Mouse (Mus musculus): ENCODE results near the gene Rpl27.
"Not testable (repeated sequence)": the region's sequence is repeated elsewhere in the genome, so short reads cannot be mapped to it uniquely, and the experiment has no call there.

Rpl27 gene

DNA sequence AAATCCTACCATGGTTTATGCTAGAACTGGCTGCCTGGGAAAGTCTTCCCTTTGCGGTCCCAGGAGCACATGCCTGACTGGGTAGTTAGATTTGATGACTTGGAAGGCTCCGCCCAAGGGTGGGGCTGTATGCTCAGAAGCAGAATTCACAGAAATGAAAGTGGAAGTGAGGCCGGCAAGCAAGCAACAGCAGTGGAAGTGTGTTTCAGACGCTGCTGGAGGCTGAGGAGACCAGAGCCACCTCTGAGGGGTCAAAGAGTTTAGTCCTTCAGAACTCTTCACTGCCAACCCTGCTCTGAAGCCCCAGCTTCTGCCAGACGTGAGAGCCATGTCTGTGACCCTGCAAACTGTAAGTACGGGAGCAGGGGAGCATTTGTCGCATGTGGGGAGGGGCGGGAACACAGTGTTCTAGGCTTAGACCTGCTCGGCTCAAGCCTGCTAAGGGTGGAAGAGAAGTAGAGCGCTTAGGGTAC is 6.2 kb downstream of the Rpl27 start, which contains the start of gene Ifi35:
Ifi35 (plus strand) TSS at position 134 of the 473 bp plus-strand sequence.
- peak; percentile 97 for DNase-seq

DNA sequence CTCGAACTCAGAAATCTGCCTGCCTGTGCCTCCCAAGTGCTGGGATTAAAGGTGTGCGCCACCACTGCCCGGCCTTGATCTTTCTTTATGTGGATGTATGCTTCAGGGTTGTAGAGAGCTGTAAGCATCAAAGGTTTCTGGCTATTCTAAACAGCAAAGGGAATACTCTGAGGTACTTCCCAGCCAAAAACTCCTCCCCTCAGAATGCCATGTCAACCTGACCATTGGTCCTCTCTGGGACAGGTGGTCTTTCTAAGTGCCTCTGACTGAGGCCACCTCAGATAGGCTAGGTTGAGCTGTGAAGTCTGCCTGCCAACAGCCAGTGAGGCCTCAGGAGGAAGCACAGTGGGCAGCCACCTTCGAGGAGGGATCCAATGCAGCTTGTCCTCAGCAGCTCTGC is 6.8 kb downstream of the Rpl27 start:
- DNase-seq: peak; percentile 21

DNA sequence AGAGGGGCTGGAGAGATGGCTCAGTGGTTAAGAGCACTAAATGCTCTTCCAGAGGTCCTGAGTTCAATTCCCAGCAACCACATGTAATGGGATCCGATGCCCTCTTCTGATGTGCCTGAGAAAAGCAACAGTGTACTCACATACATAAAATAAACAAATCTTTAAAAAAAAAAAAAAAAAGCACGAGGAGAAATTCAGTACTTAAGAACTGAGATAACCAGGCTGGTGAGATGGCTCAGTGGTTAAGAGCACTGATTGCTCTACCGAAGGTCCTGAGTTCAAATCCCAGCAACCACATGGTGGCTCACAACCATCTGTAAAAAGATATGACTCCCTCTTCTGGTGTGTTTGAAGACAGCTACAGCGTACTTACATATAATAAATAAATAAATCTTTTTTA is 7.5 kb downstream of the Rpl27 start:
- not testable (repeated sequence) for DNase-seq

DNA sequence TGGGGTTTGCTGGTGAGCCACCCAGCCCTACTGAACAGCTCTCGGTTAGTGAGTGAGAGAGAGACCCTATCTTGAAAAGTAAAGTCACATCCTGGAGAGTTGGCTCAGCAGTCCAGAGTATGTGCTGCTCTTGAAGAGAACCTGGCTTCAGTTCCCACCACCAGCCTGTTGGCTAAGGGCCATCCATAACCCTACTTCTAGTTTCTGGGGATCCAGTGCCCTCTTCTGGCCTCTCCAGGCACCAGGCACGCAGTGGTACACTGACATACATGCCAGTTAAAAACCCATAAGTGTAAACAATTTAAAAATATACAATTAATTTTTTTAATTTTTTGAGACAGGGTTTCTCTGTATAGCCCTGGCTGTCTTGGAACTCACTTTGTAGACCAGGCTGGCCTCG is 8.3 kb downstream of the Rpl27 start:
- peak; percentile 54 for DNase-seq

DNA sequence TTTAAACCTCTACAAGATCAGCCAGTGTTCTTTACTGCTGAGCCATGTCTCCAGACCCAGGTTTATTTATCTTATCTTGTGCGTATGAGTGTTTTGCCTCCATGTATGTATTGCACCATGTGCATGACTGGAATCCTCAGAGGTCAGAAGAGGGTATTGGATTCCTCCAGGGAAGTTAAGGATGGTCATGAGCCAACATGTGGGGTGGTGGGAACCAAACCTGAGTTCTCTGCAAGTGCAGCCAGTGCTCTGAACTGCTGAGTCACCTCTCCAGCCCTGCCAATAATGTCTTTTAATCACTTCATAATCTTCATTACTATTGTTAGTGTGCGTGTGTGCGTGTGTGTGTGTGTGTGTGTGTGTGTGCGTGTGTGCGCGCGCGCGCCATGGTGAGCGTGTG is 9.4 kb downstream of the Rpl27 start:
- no peak for DNase-seq

DNA sequence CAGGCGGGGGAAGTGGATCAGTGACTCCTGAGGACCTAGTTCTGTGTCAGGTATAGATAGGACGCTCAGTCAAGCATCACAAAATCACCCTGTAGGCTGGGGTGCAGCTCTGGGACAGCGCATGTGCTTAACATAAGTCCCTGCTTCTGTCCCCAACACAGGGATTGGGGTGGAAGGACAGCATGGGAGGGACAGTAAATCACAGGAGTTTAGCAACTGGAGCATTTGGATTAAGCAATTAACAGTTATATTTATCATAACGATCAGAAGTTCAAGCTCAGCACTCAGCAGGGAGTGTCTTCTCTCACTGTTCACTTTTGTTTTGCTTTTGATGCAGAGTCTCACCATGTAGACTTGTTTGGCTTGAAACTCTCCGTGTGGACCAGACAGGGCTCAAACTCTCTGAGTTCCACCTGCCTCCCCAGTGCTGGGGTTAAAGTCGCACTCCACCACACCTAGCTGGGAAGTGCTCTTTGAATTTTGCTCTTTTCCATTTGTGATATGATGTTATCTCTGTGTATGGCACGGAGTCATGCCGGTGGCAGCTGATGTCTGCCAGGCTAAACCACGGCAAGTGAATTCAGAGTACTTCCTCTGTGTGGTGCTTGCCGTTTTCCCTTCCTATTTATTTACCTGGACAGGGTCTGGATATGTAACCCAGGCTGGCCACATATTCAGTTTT is 10.1 kb downstream of the Rpl27 start:
- DNase-seq: no peak

DNA sequence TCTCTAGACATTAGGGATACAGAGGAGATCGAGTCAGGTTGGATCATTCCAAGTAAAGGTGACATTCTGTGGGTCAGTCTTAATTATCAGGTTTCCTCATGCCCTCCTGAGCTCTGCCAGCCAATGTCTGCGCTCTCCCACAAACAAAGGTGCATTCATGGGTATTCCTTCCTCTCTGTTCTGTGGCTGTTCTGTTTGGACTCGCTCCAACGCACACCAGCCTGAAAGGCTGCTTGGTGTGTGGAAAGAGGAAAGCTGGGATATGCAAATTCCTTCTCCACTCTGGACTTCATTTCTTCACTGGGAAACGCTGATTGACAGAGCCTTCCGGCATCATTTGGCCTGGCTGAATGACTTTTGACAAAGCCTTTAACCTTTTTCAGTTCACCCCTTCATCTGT is 12.6 kb downstream of the Rpl27 start:
- no peak for DNase-seq

DNA sequence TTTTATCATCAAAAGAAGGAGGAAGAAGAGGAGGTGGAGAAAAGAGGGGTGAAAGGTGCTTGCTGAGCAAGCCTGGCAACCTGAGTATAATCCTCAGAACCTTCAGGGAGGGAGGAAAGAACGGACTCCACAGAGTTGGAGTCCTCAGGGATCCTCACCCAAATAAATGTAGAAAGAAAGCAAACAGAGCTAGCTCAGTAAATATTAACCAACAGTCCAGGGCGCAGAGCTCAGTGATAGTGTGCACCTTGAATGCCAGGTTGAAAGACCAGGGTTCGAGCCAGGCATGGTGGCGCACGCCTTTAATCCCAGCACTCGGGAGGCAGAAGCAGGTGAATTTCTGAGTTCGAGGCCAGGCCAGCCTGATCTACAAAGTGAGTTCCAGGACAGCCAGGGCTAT is 13.5 kb downstream of the Rpl27 start:
- no peak for DNase-seq

DNA sequence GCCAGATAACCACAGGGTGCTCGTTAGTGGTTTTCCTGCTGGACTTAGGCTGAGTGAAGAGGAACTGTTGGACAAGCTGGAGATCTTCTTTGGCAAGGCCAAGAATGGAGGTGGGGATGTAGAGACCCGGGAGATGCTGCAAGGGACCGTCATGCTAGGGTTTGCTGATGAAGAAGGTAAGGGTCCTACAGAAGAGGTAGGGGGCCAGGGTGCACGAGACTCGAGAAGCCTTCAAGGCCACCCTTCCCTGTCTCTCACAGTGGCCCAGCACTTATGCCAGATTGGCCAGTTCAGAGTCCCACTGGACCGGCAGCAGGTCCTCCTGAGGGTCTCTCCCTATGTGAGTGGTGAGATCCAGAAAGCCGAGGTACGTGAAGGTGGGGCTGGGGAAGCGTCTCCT is 15.5 kb downstream of the Rpl27 start:
- DNase-seq: no peak

DNA sequence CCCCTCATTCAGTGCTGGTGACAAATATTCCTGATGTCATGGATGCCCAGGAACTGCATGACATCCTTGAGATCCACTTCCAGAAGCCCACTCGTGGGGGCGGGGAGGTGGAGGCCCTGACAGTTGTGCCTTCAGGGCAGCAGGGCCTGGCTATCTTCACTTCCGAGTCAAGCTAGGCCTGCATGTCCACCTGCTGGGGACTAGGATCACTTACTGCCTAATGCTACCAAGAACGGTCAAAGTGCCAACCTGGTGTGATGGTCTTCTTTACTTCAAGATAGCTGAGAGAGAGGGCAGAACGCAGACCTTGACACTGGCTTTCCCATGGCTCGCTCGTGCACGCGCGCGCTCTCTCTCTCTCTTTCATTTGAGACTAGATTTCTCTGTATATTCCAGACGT is 16.1 kb downstream of the Rpl27 start:
- DNase-seq: no peak

DNA sequence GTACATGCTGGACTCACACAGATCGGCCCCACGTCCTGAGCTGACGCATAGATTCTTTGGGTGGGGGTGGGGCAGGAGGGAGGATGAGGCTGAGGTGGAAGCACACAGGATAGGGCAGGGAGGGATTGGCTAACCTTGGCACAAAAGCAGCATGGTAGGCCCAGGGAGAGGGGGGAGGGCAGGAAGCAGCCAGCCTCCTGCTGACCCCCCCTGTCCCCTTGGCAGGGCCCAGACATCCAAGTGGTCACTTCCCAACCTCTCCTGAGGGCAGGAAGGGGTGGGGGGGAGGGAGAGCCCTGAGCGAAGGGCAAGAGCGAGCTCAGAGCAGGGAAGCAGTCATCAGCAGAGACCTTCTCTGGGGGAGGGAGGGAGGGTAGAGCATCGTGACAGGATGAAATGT is 17.6 kb downstream of the Rpl27 start:
- DNase-seq: peak; percentile 74

DNA sequence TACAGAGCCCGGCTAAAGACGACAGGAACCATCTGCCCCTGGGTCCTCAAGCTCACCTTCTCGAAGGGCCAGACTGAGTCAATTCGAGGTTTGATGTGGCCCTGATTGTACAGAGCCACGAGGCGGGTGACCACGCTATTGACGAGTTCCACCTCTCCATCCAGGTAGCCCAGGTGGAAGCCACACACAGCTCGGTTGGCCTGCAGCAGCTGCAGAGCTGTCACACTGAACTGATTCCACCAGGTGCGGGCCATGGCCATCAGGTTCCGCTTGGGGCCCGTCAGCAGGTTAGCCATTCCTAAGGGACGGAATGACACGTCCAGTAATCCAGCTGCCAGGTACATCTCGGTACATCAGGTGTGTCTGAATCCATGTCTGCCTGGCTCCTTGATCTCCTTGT is 18.2 kb downstream of the Rpl27 start:
- no peak for DNase-seq

DNA sequence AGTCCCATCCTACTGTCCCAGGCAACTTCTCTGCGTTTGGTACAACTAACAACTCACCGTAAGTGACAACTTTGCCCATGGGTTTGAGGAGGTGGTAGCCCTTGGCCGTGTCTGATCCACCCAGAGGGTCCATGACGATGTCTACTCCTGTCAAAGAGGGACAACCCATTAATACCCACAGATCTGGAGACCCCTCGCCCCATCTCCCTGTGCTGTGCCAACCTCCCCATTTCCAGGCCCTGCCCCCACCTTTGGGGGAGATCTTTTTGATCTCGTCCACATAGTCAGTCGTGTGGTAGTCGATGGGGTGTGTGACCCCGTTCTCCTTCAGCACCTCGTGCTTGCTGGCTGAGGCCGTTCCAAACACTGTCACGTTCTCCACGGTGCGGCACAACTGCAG is 20.0 kb downstream of the Rpl27 start:
- DNase-seq: no peak

DNA sequence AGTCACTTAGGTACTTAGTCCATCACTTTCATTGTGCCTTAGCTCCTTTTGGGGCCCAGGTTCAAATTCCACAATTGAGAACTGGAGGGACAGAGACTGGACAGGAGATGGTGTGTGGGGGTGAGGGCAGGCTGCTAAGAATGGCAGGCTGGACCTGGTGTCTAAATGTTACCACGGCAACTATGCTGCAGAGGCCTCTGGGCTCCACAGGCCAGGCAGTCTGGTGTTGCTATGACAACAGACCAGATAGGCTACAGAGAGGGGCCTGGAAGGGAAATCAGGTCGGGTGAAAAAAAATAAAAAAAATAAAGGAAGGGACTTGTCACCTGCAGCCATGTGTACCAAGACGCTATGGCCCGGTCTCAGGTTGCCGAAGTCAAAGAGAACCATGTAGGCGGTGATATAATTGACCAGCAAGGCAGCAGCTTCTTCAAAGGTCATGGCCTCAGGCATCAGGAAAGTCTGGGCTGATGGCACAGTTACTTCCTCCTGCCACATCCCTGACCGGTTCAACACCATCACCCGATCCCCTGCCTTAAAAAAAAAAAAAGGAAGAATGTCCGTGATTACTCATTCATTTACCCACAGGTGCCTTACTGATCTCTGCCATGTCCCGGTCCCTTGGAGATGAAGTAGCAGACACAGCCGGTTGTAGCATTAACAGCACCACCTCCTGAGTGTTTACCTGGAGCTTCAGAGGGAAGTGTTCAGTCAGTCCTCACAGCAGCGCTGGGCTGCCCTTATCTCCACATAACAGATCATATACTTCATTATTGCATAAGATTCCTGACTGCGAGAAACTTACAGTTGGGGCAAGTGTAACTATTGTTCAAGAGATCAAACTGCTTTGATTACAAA is 20.7 kb downstream of the Rpl27 start:
- peak; percentile 17 for DNase-seq

DNA sequence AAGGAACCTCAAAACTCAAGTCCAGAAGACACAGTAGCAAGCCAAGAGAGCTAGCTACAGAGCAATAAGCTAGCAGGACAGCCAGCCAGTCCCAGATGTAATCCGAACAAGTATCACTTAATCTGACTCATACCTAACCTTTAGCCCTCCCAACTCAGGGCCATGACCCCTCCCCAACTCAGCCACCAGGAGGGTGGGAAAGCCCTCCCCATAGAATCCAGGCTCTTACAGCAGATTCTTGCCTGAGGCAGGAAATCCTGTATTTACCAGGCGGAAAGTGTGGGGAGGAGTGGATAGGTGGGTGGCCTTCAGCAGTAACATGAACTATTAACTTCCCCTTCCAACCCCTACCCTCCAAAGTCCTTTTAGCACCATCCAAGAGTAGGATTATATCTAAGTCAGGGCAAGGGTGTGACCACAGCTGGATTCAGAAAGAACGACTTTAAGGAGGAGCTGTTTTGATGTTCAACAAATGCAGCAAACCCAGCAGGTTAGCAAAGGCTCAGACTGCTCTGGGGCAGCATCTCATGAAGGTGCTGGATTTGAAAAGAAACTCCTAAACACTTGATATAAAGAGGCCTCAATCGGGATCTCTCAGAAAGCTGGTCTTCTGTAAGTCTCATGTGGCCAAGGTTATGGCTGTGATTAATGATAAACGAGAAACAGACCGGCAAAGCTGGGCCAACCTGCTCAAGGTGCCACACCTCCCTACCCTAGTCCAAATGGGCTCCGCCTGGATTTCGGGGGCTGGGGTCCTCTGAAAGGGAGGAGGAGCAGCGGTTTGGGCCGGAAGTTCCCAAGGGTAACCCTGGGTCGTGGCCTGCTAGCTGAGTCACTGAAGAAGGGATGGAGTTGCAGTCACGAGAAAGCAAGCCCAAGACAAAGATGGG is 22.4 kb downstream of the Rpl27 start, which contains the start of gene Rnd2:
Rnd2 (plus strand) TSS at position 789 of the 890 bp plus-strand sequence.
- peak; percentile 75 for DNase-seq

DNA sequence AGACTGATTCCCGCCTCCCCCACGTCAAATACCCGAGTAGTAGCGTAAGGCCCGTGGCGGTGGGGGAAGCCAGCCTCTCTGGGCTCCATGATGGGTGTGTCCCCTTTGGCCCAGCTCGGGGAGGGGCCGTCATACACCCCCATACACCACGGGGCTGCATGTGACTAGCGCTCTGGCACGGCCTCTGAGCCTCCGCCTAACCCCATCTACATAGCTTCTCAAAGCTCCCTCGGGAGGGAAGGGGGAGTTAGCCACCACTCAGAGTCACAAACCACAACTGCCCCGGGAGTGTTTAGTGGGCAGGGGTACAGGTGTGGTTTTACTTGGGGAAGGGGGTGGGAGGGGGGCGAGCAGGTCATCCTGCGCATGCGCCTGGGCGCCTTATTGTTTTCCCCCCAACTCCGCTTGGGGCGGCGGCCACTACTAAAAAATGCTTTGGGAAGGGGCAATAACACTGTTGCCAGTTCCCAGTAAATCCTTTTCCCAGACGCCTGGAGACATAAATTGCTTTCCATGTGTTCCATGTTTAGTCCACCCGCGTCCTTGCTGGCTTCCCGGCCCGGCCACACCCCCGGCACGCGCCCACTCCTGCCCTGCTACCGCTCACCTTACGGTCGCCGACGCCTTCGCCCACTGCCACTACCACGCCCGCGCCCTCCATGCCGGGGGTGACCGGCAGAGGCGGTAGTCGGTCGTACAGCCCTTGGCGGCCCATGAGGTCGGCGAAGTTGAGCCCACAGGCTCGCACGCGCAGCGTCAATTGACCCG is 23.2 kb downstream of the Rpl27 start:
- DNase-seq: peak; percentile 84

DNA sequence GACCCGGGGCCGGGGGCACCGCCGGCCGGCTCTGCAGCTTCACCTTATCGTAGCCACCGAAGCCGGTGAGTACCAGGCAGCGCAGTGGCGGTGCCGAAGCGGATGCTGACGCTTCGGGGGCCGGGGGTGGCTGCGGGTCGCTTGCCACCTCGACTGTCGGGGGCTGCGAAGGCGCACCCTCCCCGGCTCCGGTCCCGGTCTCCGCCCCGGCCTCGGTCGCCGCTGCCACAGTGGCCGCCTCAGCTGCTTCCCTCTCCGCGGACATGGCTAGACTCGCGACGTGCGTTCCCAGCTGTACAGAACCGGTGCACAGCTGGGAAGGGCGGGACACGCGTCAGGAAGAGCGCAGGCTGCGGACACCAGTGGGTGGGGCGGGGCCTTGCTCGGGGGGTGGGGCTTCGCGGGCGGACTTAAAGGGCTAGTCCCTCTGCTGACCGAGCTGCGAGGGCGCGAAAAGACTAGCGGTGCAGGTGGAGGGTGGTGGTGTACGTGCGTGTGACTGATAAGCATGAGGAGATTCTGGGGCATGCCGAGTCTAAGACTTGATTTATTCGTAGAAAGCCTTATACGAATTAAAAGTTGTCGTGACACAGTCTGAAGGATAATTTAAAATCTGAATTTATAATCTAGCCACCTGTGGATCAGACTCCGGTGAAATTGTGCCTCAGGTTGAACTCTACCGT is 23.9 kb downstream of the Rpl27 start, which contains the start of gene Vat1:
Vat1 (minus strand) TSS at position 362 of the 683 bp plus-strand sequence.
- peak; percentile 85 for DNase-seq

DNA sequence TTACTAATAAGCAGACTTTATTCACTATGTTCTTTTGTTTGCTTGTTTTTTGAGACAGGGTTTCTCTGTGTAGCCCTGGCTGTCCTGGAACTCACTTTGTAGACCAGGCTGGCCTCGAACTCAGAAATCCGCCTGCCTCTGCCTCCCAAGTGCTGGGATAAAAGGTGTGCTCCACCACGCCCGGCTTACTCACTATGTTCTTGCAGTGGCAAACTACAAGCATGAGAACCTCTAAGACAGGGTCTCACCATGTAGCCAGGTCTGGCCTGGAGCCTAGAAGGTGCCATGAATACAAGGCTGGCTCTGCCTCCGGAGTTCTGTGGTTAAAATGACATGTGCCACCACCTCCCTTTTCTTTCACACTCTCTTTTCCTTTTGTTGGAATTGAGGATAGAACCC is 24.5 kb downstream of the Rpl27 start:
- DNase-seq: not testable (repeated sequence)

DNA sequence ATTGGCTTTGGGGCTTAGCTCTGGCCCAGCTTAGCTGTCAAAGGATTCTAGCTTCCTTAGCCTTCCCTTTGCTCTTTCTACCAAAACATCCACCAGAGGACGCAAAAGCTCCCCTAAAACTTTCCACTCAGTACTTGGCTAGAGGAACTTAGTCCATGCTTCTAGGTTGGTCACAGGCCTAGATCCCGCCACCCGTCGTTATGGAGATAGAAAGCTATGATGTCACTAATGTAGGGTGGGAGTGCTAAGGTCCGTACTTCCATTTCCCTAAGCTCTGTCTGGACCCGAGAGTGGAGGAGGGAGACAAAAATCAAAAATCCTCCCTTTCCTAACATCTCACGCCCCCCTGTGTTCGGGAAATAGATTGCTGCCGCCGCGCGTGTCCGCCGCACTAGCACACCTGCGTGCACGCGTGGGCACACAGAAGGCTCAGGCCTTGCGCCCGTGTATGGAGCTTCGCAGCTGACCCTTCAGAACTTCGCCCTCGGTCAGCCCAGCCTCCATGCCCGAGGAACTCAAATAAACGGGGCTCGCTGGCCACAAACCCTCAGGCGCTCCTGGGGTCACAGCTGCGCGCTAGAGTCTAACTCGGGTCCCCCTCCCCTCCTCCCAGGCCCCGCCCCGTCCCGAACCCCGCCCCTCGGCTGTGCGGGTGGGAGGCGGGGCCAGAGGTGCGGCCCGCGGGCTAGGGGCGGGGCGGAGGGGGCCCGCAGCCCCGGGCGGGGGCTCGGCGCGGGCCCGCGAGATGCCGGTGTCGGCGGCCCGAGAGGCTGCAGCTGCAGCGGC is 25.6 kb downstream of the Rpl27 start:
- DNase-seq: peak; percentile 87

DNA sequence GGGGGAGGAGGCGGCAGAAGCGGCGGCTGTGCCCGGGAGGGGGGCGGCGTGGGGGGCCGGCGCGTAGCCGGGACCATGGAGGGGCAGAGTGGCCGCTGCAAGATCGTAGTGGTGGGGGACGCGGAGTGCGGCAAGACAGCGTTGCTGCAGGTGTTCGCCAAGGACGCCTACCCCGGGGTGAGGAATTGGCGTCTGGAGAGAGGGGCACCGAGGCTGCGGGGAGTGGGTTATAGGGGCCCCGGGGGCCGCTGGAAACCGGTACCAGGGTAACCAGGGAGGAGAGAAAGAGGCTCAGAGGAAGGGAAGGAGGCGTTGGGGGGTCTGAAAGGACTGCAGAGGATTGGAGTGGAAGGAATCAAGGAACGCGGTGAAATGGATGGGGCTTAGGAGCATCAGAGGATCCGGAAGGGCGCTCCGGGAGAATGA is 26.2 kb downstream of the Rpl27 start:
- DNase-seq: no peak

DNA sequence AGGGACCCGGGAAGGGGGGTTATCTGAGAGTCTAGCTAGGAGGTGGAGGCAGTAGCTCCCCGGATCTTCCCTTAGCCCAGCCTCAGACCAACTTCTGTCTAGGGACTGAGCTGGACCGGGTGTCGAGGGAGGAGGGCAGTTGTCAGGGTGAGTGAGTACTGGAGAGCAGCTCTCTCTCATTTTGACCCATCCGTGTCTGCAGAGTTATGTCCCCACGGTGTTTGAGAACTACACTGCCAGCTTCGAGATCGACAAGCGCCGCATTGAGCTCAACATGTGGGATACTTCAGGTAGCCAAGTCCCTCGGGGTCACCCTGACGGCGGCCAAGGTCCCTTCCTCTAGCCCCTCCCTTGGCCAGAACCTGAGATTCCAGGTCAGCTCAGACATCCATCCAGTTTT is 26.6 kb downstream of the Rpl27 start:
- no peak for DNase-seq
